Mouse (Mus musculus) spleen, adult 2 months (tissue): ENCODE measurements around the gene Hspbp1. TPM values are rescaled to one million over a fixed set of nuclear protein-coding genes. Genes with fewer than 3 reads are reported as not detected.

Source experiments
- DNase-seq, 2 experiments: peaks; one replicate each; pipeline versions ENCODE4 v3.0.0 to v3.0.0-alpha.2; 2012 to 2021; ENCODE audit warnings: low spot score in 2 of 2, low read depth in 1 of 2
- H3K27ac ChIP-seq: fragments of 200-500 bp; 2 replicates; pipeline ENCODE4 v1.5.1; 2012; ENCODE audit warnings: low read length, inconsistent platforms; ENCODE audit not compliant: insufficient read depth
- H3K27me3 ChIP-seq: fragments of 200-500 bp; 2 replicates; pipeline ENCODE4 v1.6.1; 2012; ENCODE audit warnings: mild to moderate bottlenecking, moderate library complexity, low read length, inconsistent platforms; ENCODE audit not compliant: control insufficient read depth, insufficient read depth
- H3K36me3 ChIP-seq: fragments of 200-500 bp; 2 replicates; pipeline ENCODE4 v1.6.1; 2012; ENCODE audit warnings: mild to moderate bottlenecking, low read length, inconsistent platforms; ENCODE audit not compliant: control insufficient read depth, insufficient read depth
- H3K4me1 ChIP-seq: fragments of 200-500 bp; 2 replicates; pipeline ENCODE4 v1.6.1; 2011; ENCODE audit warnings: inconsistent platforms; ENCODE audit not compliant: control insufficient read depth, insufficient read depth, insufficient read length
- H3K4me3 ChIP-seq: fragments of 200-500 bp; 2 replicates; pipeline ENCODE4 v1.5.1; 2011; ENCODE audit warnings: mild to moderate bottlenecking, inconsistent platforms; ENCODE audit not compliant: insufficient read depth, insufficient read length; ENCODE audit errors: extremely low read depth
- CTCF ChIP-seq: fragments of 200-500 bp; IDR thresholded peaks from 2 replicates; pipeline ENCODE4 v1.5.1; 2011; ENCODE audit warnings: mild to moderate bottlenecking, inconsistent platforms; ENCODE audit not compliant: insufficient read depth, insufficient read length, insufficient replicate concordance; ENCODE audit errors: extremely low read depth
- POLR2A ChIP-seq: fragments of 200-500 bp; IDR thresholded peaks from 2 replicates; pipeline ENCODE4 v1.6.1; 2011; ENCODE audit warnings: low read depth, low read length, inconsistent platforms
- WGBS: fragments of 180-500 bp; shearing (Covaris S2); methylation state at CpG from one replicate; pipeline ENCODE4 v1.1.7; 2018; 5-methylcytosine and 5-hydroxymethylcytosine counted together
- polyA plus RNA-seq: library from polyadenylated mRNA; depleted of rRNA; stranded (reverse); fragments of >200 nt; gene quantifications from 2 replicates; pipeline ENCODE4 v1.2.3, GENCODE M21; 2012

Hspbp1 gene
- polyA plus RNA-seq, 1 experiment = 32.2 TPM

DNA sequence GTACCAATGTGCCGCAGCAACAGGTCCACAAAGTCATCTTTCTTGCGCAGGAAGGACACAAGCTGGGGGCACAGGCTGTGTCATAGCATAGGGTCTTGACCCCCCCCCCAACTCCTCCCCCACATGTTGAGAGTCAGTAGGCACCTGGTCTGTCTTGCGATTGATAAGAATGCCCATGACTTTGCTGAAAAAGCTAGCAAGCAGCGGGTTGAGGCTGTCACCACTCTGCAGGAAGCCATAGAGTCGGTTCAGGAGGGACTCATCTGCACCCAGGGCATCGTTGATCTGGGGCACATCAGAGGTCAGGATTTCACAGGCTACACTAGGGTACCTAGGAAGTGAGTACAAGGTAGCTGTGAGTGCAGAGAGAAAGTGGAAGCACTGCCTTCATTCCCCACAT is 41.6 kb downstream of the Hspbp1 start:
- Histone ChIP-seq H3K4me1 (peaks cover 13% of the 10 kb centered on the region; the same call in 1 of the 2 replicates), H3K27me3 (no peaks in the 10 kb centered on the region), H3K36me3 (peaks cover 61% of the 10 kb centered on the region), H3K4me3 (no peak overlapping the region), H3K27ac (no peak overlapping the region)
- WGBS = 51% methylated on average over 6 of the region's 6 CpGs
- DNase-seq = no peak
- TF ChIP-seq CTCF (no peak), POLR2A (no peak)

DNA sequence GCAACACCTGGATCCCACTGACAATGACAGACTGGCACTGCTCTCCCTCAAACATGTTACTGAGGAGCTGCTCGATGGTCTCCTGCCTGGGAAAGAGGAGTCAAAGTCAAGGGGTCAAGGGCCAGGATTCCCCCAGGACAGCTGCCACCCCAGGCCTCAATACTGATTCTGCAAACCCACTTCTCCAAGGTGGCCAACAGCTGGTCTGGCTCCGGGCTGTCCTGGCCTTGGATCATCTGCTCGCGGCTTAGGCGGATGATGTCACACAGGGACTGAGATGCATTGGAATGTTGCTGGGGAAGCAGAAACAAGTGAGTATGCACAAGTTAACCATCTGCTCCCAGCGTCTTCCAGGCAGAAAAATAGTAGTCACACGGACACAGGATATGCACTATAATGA is 42.9 kb downstream of the Hspbp1 start:
- WGBS = 91% methylated on average over 7 of the region's 7 CpGs
- H3K27me3 ChIP-seq = no peaks in the 10 kb centered on the region
- H3K4me1 ChIP-seq = peaks cover 4% of the 10 kb centered on the region; the same call in 1 of the 2 replicates
- no peak for TF ChIP-seq CTCF
- no peak for TF ChIP-seq POLR2A
- no peak overlapping the region for H3K27ac ChIP-seq
- H3K36me3 ChIP-seq = peaks cover 61% of the 10 kb centered on the region
- H3K4me3 ChIP-seq = no peak overlapping the region
- no peak for DNase-seq

DNA sequence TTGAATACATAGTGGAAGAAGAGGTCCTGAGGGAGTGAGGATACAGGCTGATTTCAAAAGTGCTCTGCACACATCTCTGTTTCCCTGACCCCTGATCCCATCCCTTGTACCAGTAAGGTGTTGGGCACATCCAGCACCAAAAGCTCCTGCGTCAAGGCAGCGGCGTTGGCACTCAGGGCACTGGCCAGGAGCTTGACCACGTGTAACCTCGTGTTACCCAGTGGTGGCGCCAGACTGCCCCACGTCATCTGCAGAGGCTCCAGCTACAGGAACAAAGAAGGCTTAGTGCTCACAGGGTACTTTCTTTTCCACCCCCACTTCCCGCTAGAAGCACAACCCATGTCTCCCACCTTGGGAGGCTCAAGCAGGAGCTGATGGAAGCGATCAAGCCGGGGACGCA is 43.7 kb downstream of the Hspbp1 start:
- H3K4me3 ChIP-seq = no peak overlapping the region
- WGBS = 93% methylated on average over 11 of the region's 11 CpGs
- TF ChIP-seq POLR2A = no peak
- TF ChIP-seq CTCF = no peak

DNA sequence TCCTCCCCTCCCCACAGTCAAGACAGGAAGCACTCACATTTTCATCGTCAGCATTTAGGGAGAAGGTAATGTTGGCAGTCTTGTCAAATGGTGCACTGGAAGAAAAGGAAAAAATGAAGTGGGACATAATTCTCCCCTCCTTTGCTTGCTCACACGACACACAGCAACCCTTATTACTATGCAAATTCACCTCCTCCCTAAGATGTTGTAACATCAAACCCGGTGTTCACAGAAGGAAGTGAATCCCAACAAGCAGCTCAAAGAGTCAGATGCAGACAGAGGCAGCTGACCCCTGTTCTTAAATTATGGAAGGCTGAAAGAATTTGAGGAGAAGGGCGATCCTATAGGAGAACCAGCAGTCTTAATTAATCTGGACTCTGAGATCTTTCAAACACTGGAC is 48.7 kb downstream of the Hspbp1 start:
- TF ChIP-seq POLR2A (no peak), CTCF (no peak)
- no peak overlapping the region for H3K4me3 ChIP-seq
- H3K4me1 ChIP-seq = no peaks in the 10 kb centered on the region
- H3K27me3 ChIP-seq = no peaks in the 10 kb centered on the region
- H3K27ac ChIP-seq = no peak overlapping the region
- no peak for DNase-seq
- 71% methylated on average over 4 of the region's 4 CpGs for WGBS
- peaks cover 54% of the 10 kb centered on the region for H3K36me3 ChIP-seq

More for the DNA sequence above, 43.7 kb downstream of the Hspbp1 start:
- Histone ChIP-seq H3K27ac (no peak overlapping the region), H3K36me3 (peaks cover 58% of the 10 kb centered on the region), H3K27me3 (no peaks in the 10 kb centered on the region), H3K4me1 (no peaks in the 10 kb centered on the region)
- no peak for DNase-seq

DNA sequence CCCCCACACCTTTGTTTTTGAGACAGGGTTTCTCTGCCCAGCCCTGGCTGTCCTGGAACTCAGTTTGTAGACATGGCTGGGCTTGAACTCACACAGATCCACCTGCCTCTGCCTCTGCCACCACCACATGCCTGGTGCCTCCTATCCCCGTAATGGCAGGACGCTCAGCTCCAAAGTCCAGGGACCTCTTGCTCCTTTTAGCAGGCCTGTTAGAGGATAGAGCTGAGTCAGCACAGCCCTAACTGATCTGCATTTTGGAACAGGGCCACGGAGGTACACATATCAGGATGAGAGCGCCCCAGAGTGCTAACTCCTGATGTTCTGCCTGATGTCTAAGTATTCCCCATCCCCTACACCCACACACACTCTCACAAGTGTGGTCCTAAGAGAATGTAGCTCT is 53.8 kb downstream of the Hspbp1 start, which contains the start of gene Tmem86b:
Tmem86b (minus strand) TSS at position 392 of the 400 bp plus-strand sequence.
- WGBS = 82% methylated on average over 4 of the region's 4 CpGs
- no peak for DNase-seq
- no peaks in the 10 kb centered on the region for H3K27me3 ChIP-seq
- no peak within 1 kb of the TSS; the same call in 1 of the 2 replicates for H3K27ac ChIP-seq
- no peak within 1 kb of the TSS for H3K4me3 ChIP-seq
- no peaks in the 10 kb centered on the region for H3K4me1 ChIP-seq
- TF ChIP-seq POLR2A (no peak), CTCF (no peak)
- H3K36me3 ChIP-seq = peaks cover 48% of the 10 kb centered on the region

DNA sequence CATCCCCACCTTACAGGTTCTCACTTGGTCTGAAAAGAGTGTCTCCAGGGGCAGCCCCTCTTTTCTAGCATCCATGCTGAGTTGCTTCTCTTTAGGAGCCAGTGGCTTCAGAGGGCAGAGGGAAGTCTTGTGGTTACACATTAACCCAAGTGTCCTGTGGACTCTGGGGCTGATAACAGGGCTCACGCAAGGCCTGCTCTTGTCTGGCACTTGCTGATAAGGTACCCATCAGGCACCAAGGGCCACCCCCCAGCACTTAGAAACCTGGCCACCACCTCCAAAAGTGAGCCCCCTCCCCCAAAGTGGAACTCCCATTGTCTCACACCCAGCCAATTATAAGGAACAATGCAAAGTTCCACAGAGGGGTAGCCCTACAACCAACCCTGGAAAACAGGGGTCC is 54.7 kb downstream of the Hspbp1 start:
- Histone ChIP-seq H3K27ac (no peak overlapping the region), H3K36me3 (peaks cover 44% of the 10 kb centered on the region), H3K4me1 (no peaks in the 10 kb centered on the region), H3K27me3 (no peaks in the 10 kb centered on the region), H3K4me3 (no peak overlapping the region)
- TF ChIP-seq CTCF (no peak), POLR2A (no peak)
- WGBS = 82% methylated on average over 1 of the region's 1 CpGs
- DNase-seq = no peak

DNA sequence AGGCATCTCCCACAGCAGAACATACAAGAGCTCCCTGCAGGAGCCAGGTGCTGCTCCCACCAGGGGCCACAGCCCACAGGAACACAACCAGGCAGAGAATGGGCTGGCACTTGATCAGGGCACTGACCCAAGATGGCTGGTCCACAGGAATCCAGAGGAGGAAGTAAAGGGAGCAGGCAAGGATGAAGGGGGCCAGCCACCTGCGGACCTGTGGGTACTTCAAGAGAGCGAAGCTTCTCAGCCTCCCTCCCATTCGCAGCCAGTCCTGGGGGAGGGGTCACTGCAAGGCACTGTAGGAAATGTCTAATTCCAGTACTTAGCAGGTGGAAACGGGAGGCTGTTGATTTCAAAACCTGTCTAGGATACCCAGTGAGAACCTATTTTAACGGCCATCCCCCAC is 55.3 kb downstream of the Hspbp1 start:
- 87% methylated on average over 5 of the region's 5 CpGs for WGBS
- 0 out of 2 replicates have a peak overlapping the region, but pooled peaks have one; percentile 6 for H3K4me3 ChIP-seq
- H3K36me3 ChIP-seq = peaks cover 41% of the 10 kb centered on the region
- no peaks in the 10 kb centered on the region for H3K27me3 ChIP-seq
- no peak overlapping the region for H3K27ac ChIP-seq
- no peaks in the 10 kb centered on the region for H3K4me1 ChIP-seq
- DNase-seq = no peak
- TF ChIP-seq POLR2A (no peak), CTCF (no peak)
